Mouse (Mus musculus) left cerebral cortex, postnatal 10 days (tissue): Measurements from ENCODE around the gene Tbxas1. TPM values are rescaled to one million over a fixed set of nuclear protein-coding genes. Genes with fewer than 3 reads are reported as not detected.

Source experiments
- DNase-seq, 2 experiments: peaks; one replicate each; pipeline ENCODE4 v3.0.0; 2021 to 2022; ENCODE audit warnings: low spot score in 2 of 2, mixed read lengths in 1 of 2; ENCODE audit errors: extremely low spot score in 1 of 2
- intact Hi-C: fragments of 180-260 bp; cut with DNase I; formaldehyde crosslinking; loops from one replicate; pipeline ENCODE4 v1.15.1; 2025
- total RNA-seq, 2 experiments: library from RNA; stranded (reverse); gene quantifications; 2 replicates each; pipeline ENCODE4 v1.2.3; 2021

Tbxas1 gene
- total RNA-seq, 2 experiments from 2014 or later: 2.1 to 2.9 TPM

- no peak for DNase-seq
- intact Hi-C loops: no loop called here
Measured at GRCm38 (mm10) chr6:38881975-38882374, 6.8 kb downstream of the Tbxas1 start.

DNA sequence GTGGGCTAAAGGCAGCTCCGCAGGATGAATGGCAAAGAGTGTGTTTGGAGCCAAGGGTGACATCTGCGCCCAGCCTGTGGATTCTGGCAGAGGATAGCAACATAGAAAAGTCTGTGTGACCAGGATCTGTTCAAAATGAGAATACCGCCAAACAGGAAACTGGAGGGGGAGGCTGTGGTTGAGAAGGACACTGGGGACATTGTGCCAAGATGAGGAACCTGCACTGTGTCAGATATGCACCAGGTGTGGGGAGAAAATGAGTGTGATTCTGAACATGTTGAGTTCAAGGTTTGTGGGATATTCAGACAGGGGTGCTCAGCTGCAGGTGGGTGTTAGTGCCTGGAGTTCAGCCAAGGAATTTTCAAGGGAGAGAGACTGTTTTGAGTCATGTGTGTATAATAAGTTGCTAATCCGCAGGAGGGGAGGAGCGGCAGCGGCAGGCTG lies 7.5 kb downstream of the Tbxas1 start:
- intact Hi-C loops: no loop called here

DNA sequence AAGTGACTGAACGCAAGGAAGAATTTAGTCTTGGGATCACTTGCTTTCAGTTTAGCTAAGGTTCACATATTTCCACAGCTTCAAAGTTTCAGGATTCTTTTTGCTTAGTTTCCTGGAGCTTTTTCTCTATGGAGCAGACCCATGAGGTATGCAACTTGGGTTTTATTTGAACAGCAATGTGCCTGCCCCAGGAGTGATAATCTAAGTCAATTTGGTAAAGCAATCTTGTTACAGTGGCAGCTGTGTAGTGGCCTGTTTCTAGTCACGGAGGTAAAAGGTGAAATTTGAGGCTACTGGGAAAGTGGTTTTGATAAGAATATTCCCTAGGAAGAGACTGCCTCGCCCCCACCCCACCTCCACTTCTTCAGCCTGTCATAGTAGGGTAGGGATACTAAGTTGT lies 9.3 kb downstream of the Tbxas1 start:
- DNase-seq: no peak
- intact Hi-C loops: no loop called here

More for the DNA sequence above, 7.5 kb downstream of the Tbxas1 start:
- no peak for DNase-seq

GRCm38 (mm10) chr6:38885132-38885531 lies 9.9 kb downstream of the Tbxas1 start:
- DNase-seq: no peak
- intact Hi-C loops: no loop called here

- intact Hi-C loops: no loop called here
- no peak for DNase-seq
Measured at GRCm38 (mm10) chr6:38887436-38887835, 12.2 kb downstream of the Tbxas1 start.

GRCm38 (mm10) chr6:38889156-38889555 lies 14.0 kb downstream of the Tbxas1 start:
- intact Hi-C loops: no loop called here
- no peak for DNase-seq

- no peak for DNase-seq
Measured at GRCm38 (mm10) chr6:38892017-38892416, 16.8 kb downstream of the Tbxas1 start.

DNA sequence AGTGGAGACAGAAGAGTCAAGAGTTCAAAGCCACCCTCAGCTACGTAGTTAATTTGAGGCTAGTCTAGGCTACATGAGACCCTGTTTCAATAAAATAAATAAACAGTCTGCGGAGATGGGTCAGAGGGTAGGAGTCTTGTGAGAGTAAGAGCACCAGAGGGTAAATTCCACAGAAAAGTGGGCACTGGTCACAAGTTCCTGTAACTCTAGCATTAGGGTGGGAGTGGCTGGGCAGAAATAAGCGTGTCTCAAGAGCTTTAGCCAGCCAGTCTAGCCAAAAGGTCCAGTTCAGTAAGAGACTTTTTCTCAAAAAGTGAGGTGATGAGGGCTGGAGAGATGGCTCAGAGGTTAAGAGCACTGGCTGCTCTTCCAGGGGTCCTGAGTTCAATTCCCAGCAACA lies 18.4 kb downstream of the Tbxas1 start:
- intact Hi-C loops: no loop called here
- no peak for DNase-seq

More at GRCm38 (mm10) chr6:38892017-38892416, 16.8 kb downstream of the Tbxas1 start:
- intact Hi-C loops: no loop called here

DNA sequence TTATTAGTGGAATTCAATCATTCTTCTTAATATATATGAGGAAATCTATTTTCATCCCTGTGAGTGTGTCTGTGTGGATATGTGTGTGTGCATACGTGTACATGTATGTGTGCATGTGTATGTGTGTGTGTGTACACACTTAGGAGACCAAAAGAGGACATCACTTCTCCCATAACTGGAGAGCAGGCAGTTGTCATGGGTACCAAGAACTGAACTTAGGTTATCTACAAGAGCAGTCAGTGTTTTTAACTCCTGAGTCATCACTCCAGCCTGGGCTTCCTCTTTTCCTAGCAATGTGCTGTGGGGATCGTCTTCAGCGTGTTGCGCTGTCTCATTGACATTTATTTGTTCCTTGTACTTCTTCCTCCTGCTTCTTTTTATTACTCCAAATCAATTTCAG lies 24.9 kb downstream of the Tbxas1 start:
- DNase-seq: no peak
- intact Hi-C loops: no loop called here

GRCm38 (mm10) chr6:38900479-38901126 lies 25.4 kb downstream of the Tbxas1 start:
- no peak for DNase-seq
- intact Hi-C loops: no loop called here

- no peak for DNase-seq
- intact Hi-C loops: no loop called here
Measured at GRCm38 (mm10) chr6:38901152-38901551, 25.9 kb downstream of the Tbxas1 start.

DNA sequence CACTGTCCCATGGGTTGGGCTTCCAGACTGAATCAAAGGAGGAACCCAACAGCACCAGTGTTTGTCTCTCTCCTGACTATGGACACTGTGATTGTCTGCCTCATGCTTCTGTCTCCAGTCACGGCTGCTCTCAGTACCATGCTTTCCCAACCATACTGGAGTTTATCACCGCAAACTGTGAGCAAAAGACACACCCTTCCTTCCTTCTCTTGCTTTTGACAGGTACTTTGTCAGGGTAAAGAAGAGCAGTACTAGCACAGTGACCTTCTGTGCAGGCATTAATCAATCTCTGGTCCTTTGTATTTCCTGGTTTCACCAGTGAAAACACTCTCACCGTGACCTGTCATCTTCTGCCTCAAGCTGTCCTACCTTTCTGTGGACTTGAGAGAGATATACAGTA lies 26.4 kb downstream of the Tbxas1 start:
- no peak for DNase-seq
- intact Hi-C loops: no loop called here

- intact Hi-C loops: no loop called here
- DNase-seq: no peak
Measured at GRCm38 (mm10) chr6:38902820-38903439, 27.7 kb downstream of the Tbxas1 start.

GRCm38 (mm10) chr6:38906005-38906404 lies 30.8 kb downstream of the Tbxas1 start:
- intact Hi-C loops: no loop called here
- DNase-seq: no peak

GRCm38 (mm10) chr6:38908401-38908800 lies 33.2 kb downstream of the Tbxas1 start:
- no peak for DNase-seq
- intact Hi-C loops: no loop called here

DNA sequence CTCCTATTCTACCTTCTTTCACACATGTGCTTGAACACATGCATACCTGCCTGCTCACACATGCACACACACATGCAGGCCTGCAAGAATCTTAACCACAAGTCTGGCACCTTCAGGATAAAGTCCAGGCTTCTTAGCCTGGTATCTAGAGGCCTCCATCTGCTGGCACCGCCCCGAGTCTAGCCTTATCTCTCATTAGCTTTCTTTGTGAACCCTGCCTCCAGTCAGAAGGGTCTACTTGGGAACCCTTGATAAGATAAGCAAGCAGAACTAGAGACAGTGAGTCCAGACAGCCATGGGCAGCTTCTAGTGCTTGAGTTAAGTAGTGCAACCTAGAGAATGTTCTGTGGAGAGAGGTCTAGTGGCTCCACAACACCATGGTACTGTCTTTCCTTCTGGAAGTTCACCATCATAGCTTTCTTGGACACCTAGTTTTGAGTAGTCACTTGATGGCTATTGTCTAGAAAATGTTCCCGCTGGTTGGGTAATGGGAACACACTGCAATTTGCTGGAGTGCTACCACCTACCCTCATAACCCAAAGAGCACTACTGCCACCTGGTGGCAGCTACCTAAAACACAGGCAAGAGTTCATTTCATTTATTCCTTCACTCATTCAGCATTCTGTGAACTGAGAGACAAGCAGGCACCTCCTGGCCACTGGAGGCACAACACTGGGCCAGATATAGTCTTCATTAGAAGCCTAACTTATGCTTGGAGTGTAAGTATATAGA lies 35.8 kb downstream of the Tbxas1 start:
- intact Hi-C loops: loop anchor here (5.0 kb wide), 2 partner anchors 34 to 174 kb away; partner anchors contain the start of genes Hipk2 and Tbxas1
- peak in 1 of 2 experiments; percentile 32 for DNase-seq

DNA sequence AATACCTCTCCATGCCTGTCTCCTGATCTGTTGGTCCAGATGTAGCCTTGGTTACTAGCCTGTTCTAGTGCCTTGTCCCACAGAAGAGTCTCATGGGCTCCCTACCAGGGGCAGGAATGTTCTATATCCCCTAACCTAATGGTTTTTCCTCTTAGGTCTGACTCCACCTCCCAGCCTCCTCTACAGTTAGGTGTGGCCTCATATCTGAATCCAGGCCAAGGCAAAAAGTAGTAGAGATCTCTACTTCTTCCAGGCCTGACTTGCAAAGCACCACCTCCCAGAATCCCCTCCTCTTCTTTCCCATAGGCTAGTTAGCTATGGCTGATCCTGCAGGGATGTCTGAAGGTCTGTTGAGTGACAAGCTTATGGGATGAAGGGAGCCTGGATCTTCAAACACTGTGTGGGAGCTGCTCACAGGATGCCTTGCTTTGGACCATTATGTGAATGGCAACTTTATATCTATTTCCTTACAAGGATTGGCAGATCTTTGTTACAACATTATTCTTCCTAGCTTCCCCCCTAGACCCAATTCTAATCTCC lies 37.0 kb downstream of the Tbxas1 start:
- no peak for DNase-seq
- intact Hi-C loops: loop anchor here (5.0 kb wide), 2 partner anchors 35 to 175 kb away; partner anchors contain the start of genes Hipk2 and Tbxas1

DNA sequence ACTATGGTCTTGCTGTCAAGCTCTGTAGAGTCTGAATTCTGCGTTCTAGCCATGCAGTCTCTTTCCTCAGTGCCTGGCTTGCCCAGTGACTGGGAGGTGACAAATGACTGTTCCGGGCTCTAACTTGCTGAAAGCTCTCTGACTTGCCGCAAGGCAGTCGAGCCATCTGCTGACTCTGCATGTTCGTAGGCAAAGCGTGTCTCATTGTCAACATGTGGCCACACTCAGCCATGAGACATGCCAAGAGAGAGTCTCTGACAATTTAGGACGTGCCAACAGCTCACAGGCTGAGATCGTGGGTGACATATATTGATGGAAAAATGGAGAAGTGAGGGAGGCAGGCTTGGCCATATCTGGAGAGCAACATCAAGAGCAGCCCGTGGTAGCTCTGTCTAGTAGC lies 37.6 kb downstream of the Tbxas1 start:
- no peak for DNase-seq
- intact Hi-C loops: loop anchor here (5.0 kb wide), 2 partner anchors 36 to 176 kb away; partner anchors contain the start of genes Hipk2 and Tbxas1

DNA sequence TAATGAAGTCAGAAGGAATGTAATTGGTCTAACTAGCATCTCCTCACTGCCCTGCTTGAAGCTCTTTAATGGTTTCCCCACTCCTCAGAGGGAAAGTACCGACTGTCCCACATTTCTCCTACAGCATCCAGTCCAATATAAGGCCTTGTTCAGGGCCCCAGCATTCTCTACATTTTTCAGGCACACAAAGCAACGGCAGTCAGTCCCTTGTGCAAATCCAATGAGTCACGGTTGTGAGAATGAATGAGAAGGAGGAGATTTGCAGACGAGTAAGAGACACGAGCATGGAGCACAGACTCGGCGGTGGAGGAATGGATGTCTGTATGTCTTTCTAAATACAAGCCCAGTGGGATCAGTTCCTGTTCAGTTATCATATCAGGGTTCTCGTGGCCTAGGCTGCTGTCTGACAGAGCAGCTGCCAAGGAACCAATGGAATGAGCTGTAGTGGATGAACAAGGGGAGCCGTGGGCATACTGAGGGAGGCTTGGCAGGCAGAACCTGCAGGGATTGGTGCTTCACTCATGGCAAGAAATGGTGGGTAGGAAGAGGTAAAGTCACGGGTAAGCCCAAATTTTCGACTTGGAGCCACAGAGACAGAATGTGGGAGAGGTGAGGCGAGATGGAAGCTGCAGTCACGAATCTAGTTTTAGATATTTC lies 38.3 kb downstream of the Tbxas1 start:
- no peak for DNase-seq
- intact Hi-C loops: loop anchor here (5.0 kb wide), 2 partner anchors 36 to 176 kb away; partner anchors contain the start of genes Hipk2 and Tbxas1
